Comparison of ENCODE assay signal across 11 mouse cellular contexts in the genomic region with DNA sequence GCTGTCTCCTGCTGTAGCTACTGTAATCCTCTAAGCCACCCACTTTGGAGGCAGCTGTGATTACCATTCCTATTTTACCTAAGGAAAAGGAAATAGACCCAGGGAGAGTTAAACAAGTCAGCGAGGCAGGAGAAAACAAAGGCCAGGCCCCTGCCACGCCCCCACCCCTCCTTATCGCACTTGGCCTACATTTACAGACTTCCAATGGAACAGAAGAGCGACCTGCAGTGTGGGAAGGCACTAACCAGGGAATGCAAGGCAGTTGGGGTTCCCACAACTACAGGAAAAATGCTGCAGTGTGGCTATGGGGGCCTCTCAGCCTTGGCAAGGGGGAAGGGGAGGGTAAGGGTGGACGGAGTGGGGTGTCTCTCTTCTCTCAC. TPM values are rescaled to one million over a fixed set of nuclear protein-coding genes. Genes with fewer than 3 reads are reported as not detected.
DNase-seq lines count a peak whose midpoint lies in the region; ATAC-seq and TF ChIP-seq lines count a peak whose summit lies in the region.
"Had no signal": no experiment of that assay in that cellular context is flagged by ENCODE, and none has a peak within 500 bp of the region (broad histone marks: within the 10 kb centered on the region; RNA-seq: fewer than 3 reads in every experiment).

No protein-coding gene starts in this region.

- WGBS in heart, embryonic 10.5 days, result 10% methylated on average over 5 of the region's 5 CpGs
- WGBS in hindbrain, embryonic 14.5 days, result 18% methylated on average over 5 of the region's 5 CpGs
- WGBS in midbrain, postnatal 0 days, result 21% methylated on average over 5 of the region's 5 CpGs

- H3K9ac ChIP-seq in hindbrain, embryonic 14.5 days, result peak overlapping the region; percentile 13; the same call in 1 of the 2 replicates
- H3K9ac ChIP-seq in midbrain, postnatal 0 days (replicated peaks; ENCODE audit: low read length, poor library complexity, severe bottlenecking), result no peak overlapping the region
- H3K9ac ChIP-seq: liver, embryonic 14.5 days had no signal

- peak; percentile 6; the same call in 1 of the 2 replicates for ATAC-seq in hindbrain, embryonic 14.5 days (ENCODE audit: low FRiP score)
- peak; percentile 4; the same call in 1 of the 2 replicates for ATAC-seq in midbrain, postnatal 0 days (ENCODE audit: low FRiP score)
- ATAC-seq: CD4-positive, CD25-positive, alpha-beta regulatory T cell, adult 4 months had no signal

- no peak for DNase-seq in heart, embryonic 10.5 days (ENCODE audit: low spot score)
- no peak for DNase-seq in heart, postnatal 4 days
- DNase-seq in adipocyte (ENCODE audit: low spot score), result peak; percentile 35
- DNase-seq in hindbrain, embryonic 14.5 days (ENCODE audit: low spot score), result no peak
- no peak for DNase-seq in midbrain, postnatal 0 days (ENCODE audit: low spot score)
- no peak for DNase-seq in thymus, adult 18-20 months
- no peak for DNase-seq in adrenal gland, postnatal 14 days
- no peak for DNase-seq in adrenal gland, postnatal 10 days
- DNase-seq: adrenal gland, adult 8-10 months had no signal

- no peaks in the 10 kb centered on the region for H3K9me3 ChIP-seq in heart, embryonic 10.5 days
- H3K9me3 ChIP-seq in hindbrain, embryonic 14.5 days (ENCODE audit: control insufficient read depth, low read length), result no peaks in the 10 kb centered on the region
- H3K9me3 ChIP-seq in midbrain, postnatal 0 days (ENCODE audit: low read length), result no peaks in the 10 kb centered on the region

- peaks cover 78% of the 10 kb centered on the region for H3K4me1 ChIP-seq in heart, embryonic 10.5 days
- peaks cover 46% of the 10 kb centered on the region for H3K4me1 ChIP-seq in hindbrain, embryonic 14.5 days (replicated peaks; ENCODE audit: control insufficient read depth, insufficient read depth, low read length)
- H3K4me1 ChIP-seq in midbrain, postnatal 0 days (ENCODE audit: insufficient read depth, low read length), result no peaks in the 10 kb centered on the region; the same call in 1 of the 2 replicates

- no peak overlapping the region for H3K4me2 ChIP-seq in hindbrain, embryonic 14.5 days (replicated peaks)
- H3K4me2 ChIP-seq in midbrain, postnatal 0 days (ENCODE audit: low read depth, low read length, poor library complexity, severe bottlenecking), result no peak overlapping the region

- no peaks in the 10 kb centered on the region for H3K27me3 ChIP-seq in heart, embryonic 10.5 days (ENCODE audit: insufficient read depth, poor library complexity, severe bottlenecking)
- no peaks in the 10 kb centered on the region for H3K27me3 ChIP-seq in hindbrain, embryonic 14.5 days (ENCODE audit: control insufficient read depth, insufficient read depth, low read length)
- H3K27me3 ChIP-seq in midbrain, postnatal 0 days (ENCODE audit: insufficient read depth, low read length), result no peaks in the 10 kb centered on the region

- H3K36me3 ChIP-seq in heart, embryonic 10.5 days, result no peaks in the 10 kb centered on the region
- H3K36me3 ChIP-seq in hindbrain, embryonic 14.5 days (replicated peaks; ENCODE audit: control insufficient read depth, insufficient read depth), result no peaks in the 10 kb centered on the region
- H3K36me3 ChIP-seq in midbrain, postnatal 0 days (ENCODE audit: insufficient read depth, low read length), result no peaks in the 10 kb centered on the region

- H3K4me3 ChIP-seq in heart, embryonic 10.5 days, result no peak overlapping the region
- H3K4me3 ChIP-seq in hindbrain, embryonic 14.5 days (replicated peaks; ENCODE audit: low read length), result no peak overlapping the region
- no peak overlapping the region for H3K4me3 ChIP-seq in midbrain, postnatal 0 days (ENCODE audit: low read depth, low read length)

- TF ChIP-seq CTCF in midbrain, postnatal 0 days (IDR thresholded peaks at IDR 0.05), result no peak

- peak overlapping the region; percentile 88 for H3K27ac ChIP-seq in heart, embryonic 10.5 days
- H3K27ac ChIP-seq in hindbrain, embryonic 14.5 days, result peak overlapping the region; percentile 66
- peak overlapping the region; percentile 21; the same call in 1 of the 2 replicates for H3K27ac ChIP-seq in midbrain, postnatal 0 days (ENCODE audit: low read depth, low read length)
- H3K27ac ChIP-seq: liver, embryonic 14.5 days had no signal

RNA-seq across cellular contexts. Expression of gene Srp9, which starts 34.2 kb away (rescaled TPM):
- 121 and 128 TPM in 2 replicates for polyA plus RNA-seq in heart, embryonic 10.5 days (2016; fragmentation: Nextera tagmentation; extraction: Ambion mirVana)
- 10 to 100 TPM; 48.7 to 50.8 TPM for total RNA-seq in heart, postnatal 4 days (2021)
- polyA plus RNA-seq in hindbrain, embryonic 14.5 days (2014; fragmentation: Nextera tagmentation; extraction: Ambion mirVana), result 139 and 142 TPM in 2 replicates
- total RNA-seq in midbrain, postnatal 0 days (2014; rRNA removed), result 70.5 and 76.1 TPM in 2 replicates
- 169 and 173 TPM in 2 replicates for polyA plus RNA-seq in midbrain, postnatal 0 days (2015; fragmentation: Nextera tagmentation; extraction: Ambion mirVana)
- total RNA-seq in adrenal gland, postnatal 14 days (2021), result 48.0 and 56.0 TPM in 2 replicates
- total RNA-seq in adrenal gland, postnatal 10 days (2021), result 10 to 100 TPM; 51.9 to 57.0 TPM

Comparison
In these comparisons a context has a peak if more than half of its experiments do, and no peak if none do; other contexts are left out.
1. H3K27ac ChIP-seq: peak in every context shown above with its lines; median percentile 88 in heart, embryonic 10.5 days; 66 in hindbrain, embryonic 14.5 days; 21 in midbrain, postnatal 0 days.